Mouse (Mus musculus) MEL (cell line): ENCODE data around the gene Ptprh.

Experiments
- CTCF ChIP-seq, 3 experiments: IDR thresholded peaks in 2 of 3; conservative IDR thresholded peaks in 1 of 3; 2 replicates each; pipeline ENCODE4 v1.5.1; 2011 to 2012; ENCODE audit warnings: low read length in 3 of 3, low read depth in 2 of 3, mild to moderate bottlenecking in 2 of 3, improper control_type of control experiment in 1 of 3, inconsistent platforms in 1 of 3, mixed read lengths in 1 of 3, moderate library complexity in 1 of 3; ENCODE audit not compliant: control insufficient read depth in 1 of 3, insufficient read depth in 1 of 3, poor library complexity in 1 of 3, severe bottlenecking in 1 of 3
- ELF1 ChIP-seq: IDR thresholded peaks from 2 replicates; pipeline ENCODE4 v1.6.1; 2014; ENCODE audit warnings: low read depth, mild to moderate bottlenecking, inconsistent platforms, low read length, improper control_type of control experiment, moderate library complexity
- MAFK ChIP-seq: IDR thresholded peaks from 2 replicates; pipeline ENCODE4 v1.6.1; 2011; ENCODE audit warnings: low read depth, mild to moderate bottlenecking, low read length, improper control_type of control experiment, borderline replicate concordance
- MAX ChIP-seq: IDR thresholded peaks from 2 replicates; pipeline ENCODE4 v1.6.1; 2011; ENCODE audit warnings: low read length, improper control_type of control experiment
- MYC ChIP-seq: IDR thresholded peaks from 2 replicates; pipeline ENCODE4 v1.6.1; 2011; ENCODE audit warnings: low read depth, mild to moderate bottlenecking, low read length, improper control_type of control experiment, moderate library complexity
- POLR2A ChIP-seq, 2 experiments: IDR thresholded peaks; 2 replicates each; pipeline ENCODE4 v1.6.1; 2011 to 2012; ENCODE audit warnings: low read length in 2 of 2, mild to moderate bottlenecking in 2 of 2, control low read depth in 1 of 2, improper control_type of control experiment in 1 of 2, low read depth in 1 of 2, moderate library complexity in 1 of 2; ENCODE audit not compliant: control insufficient read depth in 1 of 2, insufficient read depth in 1 of 2, poor library complexity in 1 of 2
- POLR2AphosphoS2 ChIP-seq: IDR thresholded peaks from 2 replicates; pipeline ENCODE4 v1.6.1; 2011; ENCODE audit warnings: low read length, improper control_type of control experiment
- SMC3 ChIP-seq: IDR thresholded peaks from 2 replicates; pipeline ENCODE4 v1.6.1; 2011; ENCODE audit warnings: low read depth, low read length, improper control_type of control experiment
- TCF12 ChIP-seq: IDR thresholded peaks from 2 replicates; pipeline ENCODE4 v1.6.1; 2014; ENCODE audit warnings: low read depth, mild to moderate bottlenecking, inconsistent platforms, low read length, improper control_type of control experiment, moderate library complexity

DNA sequence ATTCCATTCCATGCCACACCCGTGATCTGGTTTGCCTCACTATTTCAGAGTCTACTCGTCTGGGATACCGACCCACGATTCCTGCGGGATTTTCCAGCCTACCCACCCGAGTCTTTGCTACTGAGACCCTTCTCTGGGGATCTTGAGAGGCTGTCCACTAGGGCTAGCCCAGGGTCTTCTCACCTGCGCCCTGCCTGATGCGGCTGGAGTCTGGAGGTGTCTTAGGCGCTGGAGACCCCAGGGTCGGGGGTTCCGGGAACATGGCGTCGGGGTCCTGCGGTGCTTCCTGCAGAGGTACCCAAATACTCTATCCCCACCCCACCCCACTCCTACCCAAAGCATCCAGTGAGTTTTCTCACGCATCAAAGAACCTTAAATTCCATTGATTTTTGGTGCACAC lies 57.8 kb downstream of the Ptprh start:
- TF ChIP-seq TCF12 (no peak), POLR2AphosphoS2 (no peak), MYC (no peak), ELF1 (no peak), MAFK (no peak), SMC3 (no peak), POLR2A (IDR thresholded peaks at IDR 0.05; ENCODE audit: control insufficient read depth in 1 of 2, insufficient read depth in 1 of 2, low read depth in 1 of 2, low read length in 2 of 2, poor library complexity in 1 of 2) (no peak), CTCF (IDR thresholded peaks at IDR 0.05 in 2 of 3, conservative IDR thresholded peaks at IDR 0.05 in 1 of 3; ENCODE audit: control insufficient read depth in 1 of 3, insufficient read depth in 1 of 3, low read depth in 2 of 3, low read length in 3 of 3, poor library complexity in 1 of 3, severe bottlenecking in 1 of 3) (no peak), MAX (no peak)
